Mouse (Mus musculus) megakaryocyte-erythroid progenitor cell, adult 5-6 weeks (primary cell): ENCODE results near the gene Crybg2. TPM values are rescaled to one million over a fixed set of nuclear protein-coding genes. Genes with fewer than 3 reads are reported as not detected.

Source experiments
- ATAC-seq: replicated peaks from 2 replicates; pipeline ENCODE4 v1.8.0; 2016; ENCODE audit warnings: mild to moderate bottlenecking, inconsistent platforms; ENCODE audit not compliant: severe bottlenecking, poor library complexity, low FRiP score, low TSS enrichment
- total RNA-seq, 2 experiments: library from RNA; stranded (forward) in 1 of 2; stranded (reverse) in 1 of 2; fragments of 200-1000, 215-1000 nt in 1 of 2; fragments of >200 nt in 1 of 2; fragmentation: Nextera tagmentation in 1 of 2; gene quantifications; 2 replicates each; pipeline ENCODE4 v1.2.3; 2014 to 2017

The Crybg2 gene
- total RNA-seq, 2 experiments from 2014 or later: 0.09 to 0.55 TPM

DNA sequence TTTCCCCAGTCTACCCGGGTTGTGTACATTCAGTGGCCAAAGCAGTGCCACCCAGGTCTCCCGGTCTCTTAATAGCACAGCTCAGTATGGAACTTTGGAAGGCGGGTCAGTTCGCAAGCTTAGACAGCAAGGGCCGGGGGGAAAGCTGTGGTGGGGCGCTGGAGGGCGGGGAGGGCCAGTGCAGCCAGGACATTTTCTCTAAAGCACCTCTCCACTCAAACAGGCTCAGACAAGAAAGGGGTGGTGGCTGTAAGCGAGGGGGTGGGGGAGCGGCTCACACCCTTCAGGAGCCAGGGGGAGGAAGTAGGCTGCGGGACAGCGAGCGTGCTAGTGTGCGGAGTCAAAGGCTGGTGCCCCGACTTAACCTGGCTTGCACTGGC is 68.4 kb downstream of the Crybg2 start:
- peak; percentile 18 for ATAC-seq

GRCm38 (mm10) chr4:134129482-134129881 is 68.9 kb downstream of the Crybg2 start:
- ATAC-seq: no peak

GRCm38 (mm10) chr4:134132117-134132516 is 71.5 kb downstream of the Crybg2 start:
- no peak for ATAC-seq

GRCm38 (mm10) chr4:134132519-134133095 is 72.0 kb downstream of the Crybg2 start:
- no peak for ATAC-seq

DNA sequence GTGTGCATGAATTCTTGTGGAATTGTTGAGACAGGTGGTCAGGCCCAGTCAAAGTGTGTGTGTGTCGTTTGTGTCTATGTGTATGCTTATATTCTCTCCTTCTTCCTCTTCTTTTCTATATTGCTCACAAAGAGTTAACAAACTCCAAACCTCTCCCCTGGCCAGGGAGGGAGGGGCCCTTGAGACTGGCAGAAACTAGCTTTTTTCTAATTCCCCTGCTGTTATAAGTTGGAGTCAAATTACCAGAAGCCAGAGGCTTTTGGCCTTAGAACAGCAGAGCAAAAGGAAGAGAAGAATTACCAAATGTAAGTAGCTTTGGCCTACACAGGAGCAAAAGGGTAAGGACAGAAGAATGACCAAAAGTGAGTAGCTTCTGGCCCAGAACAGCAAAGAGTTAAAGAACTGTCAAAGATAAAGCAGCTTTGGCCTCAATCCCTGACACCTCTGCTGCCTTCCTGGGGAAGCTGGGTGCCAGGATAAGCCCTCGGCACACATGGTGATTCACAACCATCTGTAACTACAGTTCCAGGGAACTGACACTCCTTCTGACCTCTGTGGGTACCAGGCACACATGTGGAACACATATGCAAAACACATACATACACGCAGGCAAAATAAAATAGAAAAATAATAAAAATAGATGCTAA is 75.8 kb downstream of the Crybg2 start:
- ATAC-seq: no peak

DNA sequence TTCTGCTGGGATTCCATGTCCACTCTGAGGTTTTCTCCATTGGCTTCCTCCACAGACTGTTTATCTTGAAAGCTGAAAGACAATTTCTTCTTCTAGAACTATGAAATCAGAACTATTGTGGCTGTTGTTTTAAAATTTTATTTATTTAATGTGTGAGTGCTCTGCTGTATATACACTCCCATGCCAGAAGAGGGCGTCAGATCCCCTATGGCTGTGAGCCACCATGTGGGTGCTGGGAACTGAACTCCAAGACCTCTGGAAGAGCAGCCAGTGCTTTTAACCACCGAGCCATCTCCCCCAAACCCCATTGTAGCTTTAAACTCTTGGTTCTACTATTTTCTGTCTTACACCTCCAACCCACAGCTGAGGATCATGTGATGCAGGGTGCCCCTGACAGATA is 78.2 kb downstream of the Crybg2 start:
- ATAC-seq: no peak

Other genes starting within 250 kb of the Crybg2 start
- 37.3 and 46.2 TPM in 2 replicates for gene Rps6ka1, start 173.0 kb upstream of the Crybg2 start, total RNA-seq (2014; fragmentation: Nextera tagmentation)
- 16.3 and 36.1 TPM in 2 replicates for gene Rps6ka1, start 173.0 kb upstream of the Crybg2 start, total RNA-seq (2017)
- gene Hmgn2, start 92.2 kb upstream of the Crybg2 start, total RNA-seq (2014; fragmentation: Nextera tagmentation): 542 and 559 TPM in 2 replicates
- gene Hmgn2, start 92.2 kb upstream of the Crybg2 start, total RNA-seq (2017): 268 and 336 TPM in 2 replicates
- gene Dhdds, start 59.9 kb upstream of the Crybg2 start, total RNA-seq (2014; fragmentation: Nextera tagmentation): 27.0 and 34.0 TPM in 2 replicates
- 10.6 and 26.2 TPM in 2 replicates for gene Dhdds, start 59.9 kb upstream of the Crybg2 start, total RNA-seq (2017)
- not detected in 2 replicates for gene Lin28a, start 42.0 kb upstream of the Crybg2 start, total RNA-seq (2014; fragmentation: Nextera tagmentation)
- gene Lin28a, start 42.0 kb upstream of the Crybg2 start, total RNA-seq (2017): 0.23 TPM in 1 of 2 replicates, not detected in the other
- gene Zfp683, start 7.0 kb upstream of the Crybg2 start, total RNA-seq (2014; fragmentation: Nextera tagmentation): not detected in 2 replicates
- gene Zfp683, start 7.0 kb upstream of the Crybg2 start, total RNA-seq (2017): not detected in 2 replicates
- gene Cd52, start 34.3 kb downstream of the Crybg2 start, total RNA-seq (2014; fragmentation: Nextera tagmentation): 34.9 and 43.4 TPM in 2 replicates
- gene Cd52, start 34.3 kb downstream of the Crybg2 start, total RNA-seq (2017): 36.8 and 45.6 TPM in 2 replicates
- 17.9 and 21.8 TPM in 2 replicates for gene Ubxn11, start 41.8 kb downstream of the Crybg2 start, total RNA-seq (2014; fragmentation: Nextera tagmentation)
- gene Ubxn11, start 41.8 kb downstream of the Crybg2 start, total RNA-seq (2017): 5.2 and 7.7 TPM in 2 replicates
- 87.3 and 101 TPM in 2 replicates for gene Sh3bgrl3, start 68.0 kb downstream of the Crybg2 start, total RNA-seq (2014; fragmentation: Nextera tagmentation)
- gene Sh3bgrl3, start 68.0 kb downstream of the Crybg2 start, total RNA-seq (2017): 34.2 and 55.1 TPM in 2 replicates
- gene Cep85, start 126.3 kb downstream of the Crybg2 start, total RNA-seq (2014; fragmentation: Nextera tagmentation): 30.7 and 51.5 TPM in 2 replicates
- gene Cep85, start 126.3 kb downstream of the Crybg2 start, total RNA-seq (2017): 31.5 and 34.9 TPM in 2 replicates
- gene Gm7534, start 142.2 kb downstream of the Crybg2 start, total RNA-seq (2014; fragmentation: Nextera tagmentation): not detected in 2 replicates
- not detected in 2 replicates for gene Gm7534, start 142.2 kb downstream of the Crybg2 start, total RNA-seq (2017)
- gene Catsper4, start 166.6 kb downstream of the Crybg2 start, total RNA-seq (2014; fragmentation: Nextera tagmentation): not detected in 2 replicates
- gene Catsper4, start 166.6 kb downstream of the Crybg2 start, total RNA-seq (2017): not detected in 2 replicates
- gene Cnksr1, start 177.6 kb downstream of the Crybg2 start, total RNA-seq (2014; fragmentation: Nextera tagmentation): not detected in 2 replicates
- not detected in 2 replicates for gene Cnksr1, start 177.6 kb downstream of the Crybg2 start, total RNA-seq (2017)
- not detected in 2 replicates for gene E130218I03Rik, start 182.8 kb downstream of the Crybg2 start, total RNA-seq (2014; fragmentation: Nextera tagmentation)
- gene E130218I03Rik, start 182.8 kb downstream of the Crybg2 start, total RNA-seq (2017): not detected in 2 replicates
- 18.2 and 20.3 TPM in 2 replicates for gene Zfp593, start 184.8 kb downstream of the Crybg2 start, total RNA-seq (2014; fragmentation: Nextera tagmentation)
- 14.9 and 15.2 TPM in 2 replicates for gene Zfp593, start 184.8 kb downstream of the Crybg2 start, total RNA-seq (2017)
- not detected in 2 replicates for gene Gm30191, start 186.1 kb downstream of the Crybg2 start, total RNA-seq (2014; fragmentation: Nextera tagmentation)
- not detected in 2 replicates for gene Gm30191, start 186.1 kb downstream of the Crybg2 start, total RNA-seq (2017)
- gene Grrp1, start 193.3 kb downstream of the Crybg2 start, total RNA-seq (2014; fragmentation: Nextera tagmentation): not detected in 2 replicates
- gene Grrp1, start 193.3 kb downstream of the Crybg2 start, total RNA-seq (2017): 0.52 TPM in 1 of 2 replicates, not detected in the other
- 12.1 and 25.9 TPM in 2 replicates for gene Pdik1l, start 227.1 kb downstream of the Crybg2 start, total RNA-seq (2014; fragmentation: Nextera tagmentation)
- gene Pdik1l, start 227.1 kb downstream of the Crybg2 start, total RNA-seq (2017): 26.8 and 33.9 TPM in 2 replicates